Mouse (Mus musculus): Measurements from ENCODE around the gene Artn. TPM values are rescaled to one million over a fixed set of nuclear protein-coding genes. Genes with fewer than 3 reads are reported as not detected.
A peak's percentile ranks its signal among the peaks of the same experiment; 100 is the strongest.

Artn gene
- polyA plus RNA-seq, 1 experiment from 2014 or later: 0.43 TPM

- H3K36me3 ChIP-seq (ENCODE audit: control insufficient read depth, insufficient read depth, low read length): no peaks in the 10 kb centered on the region; the same call in 1 of the 2 replicates
- H3K27me3 ChIP-seq (ENCODE audit: control insufficient read depth, insufficient read depth, low read length): no peaks in the 10 kb centered on the region
- no peak for ATAC-seq (replicated peaks; ENCODE audit: low FRiP score)
- WGBS: 100% methylated on average over 1 of the region's 1 CpGs
- no peak overlapping the region for H3K4me3 ChIP-seq (ENCODE audit: low read depth, low read length)
- H3K9me3 ChIP-seq (ENCODE audit: control insufficient read depth, low read length): no peaks in the 10 kb centered on the region
- no peak overlapping the region for H3K27ac ChIP-seq (ENCODE audit: low read depth, low read length)
- peaks cover 18% of the 10 kb centered on the region; the same call in 1 of the 2 replicates for H3K4me1 ChIP-seq (replicated peaks; ENCODE audit: control insufficient read depth, insufficient read depth, low read length)
- 0 out of 2 replicates have a peak overlapping the region, but pooled peaks have one; percentile 8 for H3K9ac ChIP-seq (ENCODE audit: low read length)
- no peak for DNase-seq (ENCODE audit: low spot score)
- H3K4me2 ChIP-seq (ENCODE audit: low read depth, low read length, severe bottlenecking): peak overlapping the region; percentile 89; the same call in 1 of the 2 replicates
Observed at GRCm38 (mm10) chr4:117884146-117884545, 45.4 kb downstream of the Artn start.

GRCm38 (mm10) chr4:117882701-117883691 is 46.6 kb downstream of the Artn start, which contains the start of gene B4galt2:
TSS of gene B4galt2 (minus strand) at chr4:117883487.
- H3K9ac ChIP-seq (ENCODE audit: low read length): peak within 1 kb of the TSS; percentile 91
- peak; percentile 81 for DNase-seq (ENCODE audit: low spot score)
- no peaks in the 10 kb centered on the region for H3K9me3 ChIP-seq (ENCODE audit: control insufficient read depth, low read length)
- peak within 1 kb of the TSS; percentile 84 for H3K4me3 ChIP-seq (ENCODE audit: low read depth, low read length)
- H3K4me2 ChIP-seq (ENCODE audit: low read depth, low read length, severe bottlenecking): peak within 1 kb of the TSS; percentile 89
- H3K27ac ChIP-seq (ENCODE audit: low read depth, low read length): peak within 1 kb of the TSS; percentile 18; the same call in 1 of the 2 replicates
- peaks cover 18% of the 10 kb centered on the region; the same call in 1 of the 2 replicates for H3K4me1 ChIP-seq (replicated peaks; ENCODE audit: control insufficient read depth, insufficient read depth, low read length)
- H3K27me3 ChIP-seq (ENCODE audit: control insufficient read depth, insufficient read depth, low read length): no peaks in the 10 kb centered on the region
- H3K36me3 ChIP-seq (ENCODE audit: control insufficient read depth, insufficient read depth, low read length): no peaks in the 10 kb centered on the region; the same call in 1 of the 2 replicates
- WGBS: under 1% methylated on average over 73 of the region's 103 CpGs
- ATAC-seq (replicated peaks; ENCODE audit: low FRiP score): peak; percentile 45

- Histone ChIP-seq H3K27ac (ENCODE audit: low read depth, low read length) (no peak overlapping the region), H3K9me3 (ENCODE audit: control insufficient read depth, low read length) (no peaks in the 10 kb centered on the region), H3K4me1 (replicated peaks; ENCODE audit: control insufficient read depth, insufficient read depth, low read length) (peaks cover 7% of the 10 kb centered on the region; the same call in 1 of the 2 replicates), H3K4me2 (ENCODE audit: low read depth, low read length, severe bottlenecking) (no peak overlapping the region), H3K27me3 (ENCODE audit: control insufficient read depth, insufficient read depth, low read length) (no peaks in the 10 kb centered on the region), H3K4me3 (ENCODE audit: low read depth, low read length) (no peak overlapping the region), H3K36me3 (ENCODE audit: control insufficient read depth, insufficient read depth, low read length) (peaks cover 1% of the 10 kb centered on the region; the same call in 1 of the 2 replicates), H3K9ac (ENCODE audit: low read length) (no peak overlapping the region)
- DNase-seq (ENCODE audit: low spot score) (no peak), ATAC-seq (replicated peaks; ENCODE audit: low FRiP score) (no peak)
- 85% methylated on average over 5 of the region's 5 CpGs for WGBS
Observed at GRCm38 (mm10) chr4:117878703-117879102, 50.9 kb downstream of the Artn start.

GRCm38 (mm10) chr4:117878301-117878700 is 51.3 kb downstream of the Artn start:
- Histone ChIP-seq H3K36me3 (ENCODE audit: control insufficient read depth, insufficient read depth, low read length) (peaks cover 3% of the 10 kb centered on the region; the same call in 1 of the 2 replicates), H3K4me1 (replicated peaks; ENCODE audit: control insufficient read depth, insufficient read depth, low read length) (0 out of 2 replicates have a peak, but pooled peaks cover 3% of the 10 kb centered on the region), H3K9me3 (ENCODE audit: control insufficient read depth, low read length) (no peaks in the 10 kb centered on the region), H3K9ac (ENCODE audit: low read length) (no peak overlapping the region), H3K4me2 (ENCODE audit: low read depth, low read length, severe bottlenecking) (no peak overlapping the region), H3K27me3 (ENCODE audit: control insufficient read depth, insufficient read depth, low read length) (no peaks in the 10 kb centered on the region), H3K4me3 (ENCODE audit: low read depth, low read length) (no peak overlapping the region), H3K27ac (ENCODE audit: low read depth, low read length) (no peak overlapping the region)
- no peak for DNase-seq (ENCODE audit: low spot score)
- no peak for ATAC-seq (replicated peaks; ENCODE audit: low FRiP score)
- WGBS: 83% methylated on average over 10 of the region's 10 CpGs

Other genes starting within 250 kb of the Artn start
- gene Dmap1, start 247.5 kb downstream of the Artn start, polyA plus RNA-seq (2014; fragmentation: Nextera tagmentation; extraction: Ambion mirVana): 79.1 and 85.9 TPM in 2 replicates
- not detected in 2 replicates for gene Gm12845, start 205.4 kb downstream of the Artn start, polyA plus RNA-seq (2014; fragmentation: Nextera tagmentation; extraction: Ambion mirVana)
- gene Klf17, start 164.1 kb downstream of the Artn start, polyA plus RNA-seq (2014; fragmentation: Nextera tagmentation; extraction: Ambion mirVana): not detected in 2 replicates
- gene Slc6a9, start 95.3 kb downstream of the Artn start, polyA plus RNA-seq (2014; fragmentation: Nextera tagmentation; extraction: Ambion mirVana): 8.1 and 9.0 TPM in 2 replicates
- 1.7 and 2.1 TPM in 2 replicates for gene Ccdc24, start 57.2 kb downstream of the Artn start, polyA plus RNA-seq (2014; fragmentation: Nextera tagmentation; extraction: Ambion mirVana)
- gene B4galt2, start 46.3 kb downstream of the Artn start, polyA plus RNA-seq (2014; fragmentation: Nextera tagmentation; extraction: Ambion mirVana): 31.3 and 34.5 TPM in 2 replicates
- 187 and 195 TPM in 2 replicates for gene Atp6v0b, start 42.4 kb downstream of the Artn start, polyA plus RNA-seq (2014; fragmentation: Nextera tagmentation; extraction: Ambion mirVana)
- gene Dph2, start 37.7 kb downstream of the Artn start, polyA plus RNA-seq (2014; fragmentation: Nextera tagmentation; extraction: Ambion mirVana): 28.4 and 32.4 TPM in 2 replicates
- 62.0 and 64.6 TPM in 2 replicates for gene Ipo13, start 14.8 kb downstream of the Artn start, polyA plus RNA-seq (2014; fragmentation: Nextera tagmentation; extraction: Ambion mirVana)
- gene St3gal3, start 205.2 kb upstream of the Artn start, polyA plus RNA-seq (2014; fragmentation: Nextera tagmentation; extraction: Ambion mirVana): 7.6 and 8.5 TPM in 2 replicates